ENCODE assay signal across 11 mouse cellular contexts in the genomic region with DNA sequence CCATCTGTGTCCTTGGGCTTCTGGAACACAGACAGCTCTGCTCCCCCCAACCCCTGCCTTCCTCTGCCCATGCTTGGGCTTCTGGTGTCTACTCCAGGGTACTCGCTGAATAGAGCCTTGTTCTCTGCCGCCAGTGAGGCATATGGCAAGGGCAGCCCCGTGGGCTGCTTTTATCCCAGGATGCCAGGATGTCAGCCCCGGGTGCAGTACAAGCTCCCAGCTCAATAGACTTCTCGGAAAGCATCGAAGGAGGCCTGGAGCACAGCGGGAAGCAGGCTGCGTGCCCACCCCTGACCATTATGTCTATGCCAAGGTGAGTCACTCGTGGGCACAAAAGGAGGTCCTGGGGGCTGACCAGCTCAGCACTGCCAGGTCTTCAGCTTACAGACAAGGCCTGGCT. TPM values are rescaled to one million over a fixed set of nuclear protein-coding genes. Genes with fewer than 3 reads are reported as not detected.
DNase-seq lines count a peak whose midpoint lies in the region; ATAC-seq and TF ChIP-seq lines count a peak whose summit lies in the region.
"Had no signal": no experiment of that assay in that cellular context is flagged by ENCODE, and none has a peak within 500 bp of the region (broad histone marks: within the 10 kb centered on the region; RNA-seq: fewer than 3 reads in every experiment).

No protein-coding gene starts in this region.

- 0 out of 2 replicates have a peak overlapping the region, but pooled peaks have one; percentile 5 for H3K4me3 ChIP-seq in embryonic facial prominence, embryonic 10.5 days
- H3K4me3 ChIP-seq in midbrain, postnatal 0 days (ENCODE audit: low read depth, low read length): no peak overlapping the region
- H3K4me3 ChIP-seq: liver, embryonic 15.5 days had no signal

- H3K27me3 ChIP-seq in embryonic facial prominence, embryonic 10.5 days (replicated peaks; ENCODE audit: low read depth, poor library complexity, severe bottlenecking): peaks cover 53% of the 10 kb centered on the region
- peaks cover 11% of the 10 kb centered on the region; the same call in 1 of the 2 replicates for H3K27me3 ChIP-seq in midbrain, postnatal 0 days (ENCODE audit: insufficient read depth, low read length)

- WGBS in embryonic facial prominence, embryonic 10.5 days: 73% methylated on average over 9 of the region's 9 CpGs
- 58% methylated on average over 9 of the region's 9 CpGs for WGBS in midbrain, postnatal 0 days

- H3K4me1 ChIP-seq in embryonic facial prominence, embryonic 10.5 days: peaks cover 39% of the 10 kb centered on the region
- H3K4me1 ChIP-seq in midbrain, postnatal 0 days (ENCODE audit: insufficient read depth, low read length): no peaks in the 10 kb centered on the region

- H3K27ac ChIP-seq in embryonic facial prominence, embryonic 10.5 days (replicated peaks): peak overlapping the region; percentile 54; the same call in 1 of the 2 replicates
- H3K27ac ChIP-seq in midbrain, postnatal 0 days (ENCODE audit: low read depth, low read length): no peak overlapping the region

- H3K9me3 ChIP-seq in embryonic facial prominence, embryonic 10.5 days: no peaks in the 10 kb centered on the region
- no peaks in the 10 kb centered on the region for H3K9me3 ChIP-seq in midbrain, postnatal 0 days (ENCODE audit: low read length)
- H3K9me3 ChIP-seq: liver, embryonic 15.5 days had no signal

- H3K36me3 ChIP-seq in embryonic facial prominence, embryonic 10.5 days (replicated peaks): no peaks in the 10 kb centered on the region
- H3K36me3 ChIP-seq in midbrain, postnatal 0 days (ENCODE audit: insufficient read depth, low read length): no peaks in the 10 kb centered on the region
- H3K36me3 ChIP-seq: liver, embryonic 15.5 days had no signal

- peak; percentile 83 for ATAC-seq in midbrain, postnatal 0 days (ENCODE audit: low FRiP score)

- H3K4me2 ChIP-seq in midbrain, postnatal 0 days (ENCODE audit: low read depth, low read length, poor library complexity, severe bottlenecking): no peak overlapping the region
- H3K4me2 ChIP-seq: liver, embryonic 15.5 days had no signal

- TF ChIP-seq CTCF in midbrain, postnatal 0 days (IDR thresholded peaks at IDR 0.05): no peak

- no peak overlapping the region for H3K9ac ChIP-seq in midbrain, postnatal 0 days (replicated peaks; ENCODE audit: low read length, poor library complexity, severe bottlenecking)
- H3K9ac ChIP-seq: liver, embryonic 15.5 days had no signal

- DNase-seq in layer of hippocampus, adult 11-12 months (ENCODE audit: low spot score): peak; percentile 58
- DNase-seq in layer of hippocampus, adult 9-10 months (ENCODE audit: low spot score): no peak
- DNase-seq in cerebellum, adult 18-20 months: peak; percentile 72
- DNase-seq in embryonic facial prominence, embryonic 10.5 days (ENCODE audit: low spot score): no peak
- peak; percentile 86 for DNase-seq in midbrain, postnatal 0 days (ENCODE audit: low spot score)
- no peak for DNase-seq in urinary bladder, postnatal 4 days (ENCODE audit: low spot score in 2 of 2)
- DNase-seq in spleen, adult 12 weeks (ENCODE audit: low spot score): no peak

RNA-seq across cellular contexts. Expression of a gene that starts 2.3 kb away (rescaled TPM):
- 0.14 and 0.16 TPM in 2 replicates for polyA plus RNA-seq in embryonic facial prominence, embryonic 10.5 days (2016; fragmentation: Nextera tagmentation; extraction: Ambion mirVana)
- 19.5 and 36.4 TPM in 2 replicates for total RNA-seq in midbrain, postnatal 0 days (2014; rRNA removed)
- polyA plus RNA-seq in midbrain, postnatal 0 days (2015; fragmentation: Nextera tagmentation; extraction: Ambion mirVana): 20.6 and 24.3 TPM in 2 replicates

RNA-seq across cellular contexts. Expression of a gene that starts 13.4 kb away (rescaled TPM):
- polyA plus RNA-seq in embryonic facial prominence, embryonic 10.5 days (2016; fragmentation: Nextera tagmentation; extraction: Ambion mirVana): not detected in 2 replicates
- not detected in 2 replicates for total RNA-seq in midbrain, postnatal 0 days (2014; rRNA removed)
- 0.12 TPM in 1 of 2 replicates, not detected in the other for polyA plus RNA-seq in midbrain, postnatal 0 days (2015; fragmentation: Nextera tagmentation; extraction: Ambion mirVana)
- total RNA-seq: common myeloid progenitor, adult 5-6 weeks; hematopoietic stem cell, adult 5-6 weeks had no signal
- polyA plus RNA-seq: large intestine, adult 2 months; liver, embryonic 15.5 days had no signal

RNA-seq across cellular contexts. Expression of a gene that starts 17.4 kb away (rescaled TPM):
- 1.4 and 1.8 TPM in 2 replicates for polyA plus RNA-seq in embryonic facial prominence, embryonic 10.5 days (2016; fragmentation: Nextera tagmentation; extraction: Ambion mirVana)
- 0.33 and 1.6 TPM in 2 replicates for total RNA-seq in midbrain, postnatal 0 days (2014; rRNA removed)
- 1.7 and 1.8 TPM in 2 replicates for polyA plus RNA-seq in midbrain, postnatal 0 days (2015; fragmentation: Nextera tagmentation; extraction: Ambion mirVana)
- total RNA-seq: common myeloid progenitor, adult 5-6 weeks had no signal

RNA-seq across cellular contexts. Expression of a gene that starts 17.6 kb away (rescaled TPM):
- 347 and 348 TPM in 2 replicates for polyA plus RNA-seq in embryonic facial prominence, embryonic 10.5 days (2016; fragmentation: Nextera tagmentation; extraction: Ambion mirVana)
- 63.0 and 69.8 TPM in 2 replicates for total RNA-seq in midbrain, postnatal 0 days (2014; rRNA removed)
- 104 and 105 TPM in 2 replicates for polyA plus RNA-seq in midbrain, postnatal 0 days (2015; fragmentation: Nextera tagmentation; extraction: Ambion mirVana)

RNA-seq across cellular contexts. Expression of a gene that starts 26.5 kb away (rescaled TPM):
- polyA plus RNA-seq in embryonic facial prominence, embryonic 10.5 days (2016; fragmentation: Nextera tagmentation; extraction: Ambion mirVana): 12.1 and 13.0 TPM in 2 replicates
- total RNA-seq in midbrain, postnatal 0 days (2014; rRNA removed): 3.8 and 6.3 TPM in 2 replicates
- polyA plus RNA-seq in midbrain, postnatal 0 days (2015; fragmentation: Nextera tagmentation; extraction: Ambion mirVana): 0.46 and 0.60 TPM in 2 replicates

Comparison
In these comparisons a context has a peak if more than half of its experiments do, and no peak if none do; other contexts are left out.
1. DNase-seq: peak in layer of hippocampus, adult 11-12 months (single experiment), cerebellum, adult 18-20 months (2 of 2) and midbrain, postnatal 0 days (single experiment); none in layer of hippocampus, adult 9-10 months (single experiment), embryonic facial prominence, embryonic 10.5 days (single experiment), urinary bladder, postnatal 4 days (0 of 2) and spleen, adult 12 weeks (single experiment).
2. RNA of a gene that starts 2.3 kb away (polyA plus RNA-seq): 20.6 to 24.3 TPM in midbrain, postnatal 0 days; 0.14 to 0.16 TPM in embryonic facial prominence, embryonic 10.5 days; every median in the first group is over 10 times any median in the second.